Mouse (Mus musculus) adrenal gland, postnatal 4 days (tissue): ENCODE measurements around the gene Extl2. TPM values are rescaled to one million over a fixed set of nuclear protein-coding genes. Genes with fewer than 3 reads are reported as not detected.

ENCODE experiments used
- DNase-seq, 2 experiments: peaks; one replicate each; pipeline ENCODE4 v3.0.0; 2021 to 2022; ENCODE audit warnings: low spot score in 2 of 2, mixed read lengths in 2 of 2
- microRNA-seq: library from miRNA; unstranded; fragments of <30 nt; microRNA quantifications from one replicate; pipeline ENCODE4 v1.2.0, GENCODE M21; 2021
- total RNA-seq, 2 experiments: library from RNA; stranded (reverse); gene quantifications; 2 replicates each; pipeline ENCODE4 v1.2.3; 2021

Extl2 gene
- total RNA-seq, 2 experiments from 2014 or later = 26.1 to 35.4 TPM

DNA sequence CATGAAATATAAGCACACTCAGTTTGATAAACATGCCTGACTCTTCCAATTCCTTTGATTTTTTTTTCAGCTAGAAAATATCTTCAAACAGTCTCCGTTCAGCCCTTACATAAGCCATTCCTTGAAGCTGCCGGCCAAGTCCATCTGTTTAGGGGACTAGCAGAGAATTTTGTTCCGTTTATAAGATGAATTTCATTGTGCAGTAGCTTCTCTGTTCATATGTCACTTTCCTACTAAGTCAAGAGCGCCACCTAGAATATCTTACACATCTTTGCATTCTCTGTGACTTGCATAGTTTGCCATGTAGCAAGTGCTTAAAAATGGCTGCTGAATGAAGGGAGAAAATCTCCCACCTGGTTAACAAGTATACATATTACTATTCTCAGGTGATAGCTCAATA, 71.2 kb downstream of the Extl2 start:
- no peak for DNase-seq

Small RNA genes lying within 50 kb of the gene (microRNA-seq; reads per million reads assigned to microRNA genes)
- not detected for gene Mir669n

Other genes with a start within 250 kb of the Extl2 start
- gene Dph5, start 119.6 kb upstream of the Extl2 start, total RNA-seq = 10 to 100 TPM; 23.0 to 28.8 TPM
- gene Slc30a7, start 56 bp upstream of the Extl2 start, total RNA-seq = 10 to 100 TPM; 43.9 to 48.0 TPM
- 10 to 100 TPM; 36.8 to 46.8 TPM for gene Vcam1, start 122.2 kb downstream of the Extl2 start, total RNA-seq
- under 1 TPM; 0.50 to 0.82 TPM for gene Gpr88, start 246.0 kb downstream of the Extl2 start, total RNA-seq